Mouse (Mus musculus) MEL (cell line): ENCODE measurements around the gene Snrnp40. TPM values are rescaled to one million over a fixed set of nuclear protein-coding genes. Genes with fewer than 3 reads are reported as not detected.

Source experiments
- DNase-seq: peaks from one replicate; pipeline ENCODE4 v3.0.0; 2011; ENCODE audit warnings: low read depth, low spot score
- H3K27ac ChIP-seq: 2 replicates; pipeline ENCODE4 v1.5.1; 2012; ENCODE audit warnings: low read depth, mild to moderate bottlenecking, control low read depth, low read length, moderate library complexity; ENCODE audit not compliant: control insufficient read depth
- H3K27me3 ChIP-seq, 2 experiments: fragments of 150-350 bp in 1 of 2; sonication (generic) in 1 of 2; 2 replicates each; pipeline ENCODE4 v1.6.1; 2012; ENCODE audit warnings: low read length in 2 of 2, mild to moderate bottlenecking in 2 of 2, improper control_type of control experiment in 1 of 2, moderate library complexity in 1 of 2; ENCODE audit not compliant: insufficient read depth in 2 of 2, control insufficient read depth in 1 of 2
- H3K36me3 ChIP-seq, 2 experiments: 2 replicates each; pipeline ENCODE4 v1.6.1; 2012 to 2014; ENCODE audit warnings: low read length in 2 of 2, improper control_type of control experiment in 1 of 2, inconsistent platforms in 1 of 2, mild to moderate bottlenecking in 1 of 2; ENCODE audit not compliant: insufficient read depth in 2 of 2, control insufficient read depth in 1 of 2
- H3K4me1 ChIP-seq, 2 experiments: fragments of 150-350 bp in 1 of 2; sonication (generic) in 1 of 2; 2 replicates each; pipeline ENCODE4 v1.6.1; 2012; ENCODE audit warnings: low read length in 2 of 2, improper control_type of control experiment in 1 of 2, mild to moderate bottlenecking in 1 of 2; ENCODE audit not compliant: insufficient read depth in 2 of 2, control insufficient read depth in 1 of 2
- H3K4me3 ChIP-seq, 2 experiments: fragments of 150-350 bp in 1 of 2; sonication (generic) in 1 of 2; 2 replicates each; pipeline ENCODE4 v1.5.1; 2012; ENCODE audit warnings: low read depth in 2 of 2, low read length in 2 of 2, mild to moderate bottlenecking in 2 of 2, moderate library complexity in 2 of 2, control low read depth in 1 of 2, improper control_type of control experiment in 1 of 2; ENCODE audit not compliant: control insufficient read depth in 1 of 2, insufficient read depth in 1 of 2
- H3K79me2 ChIP-seq: 2 replicates; pipeline ENCODE4 v1.6.1; 2012; ENCODE audit warnings: mild to moderate bottlenecking, low read length, moderate library complexity; ENCODE audit not compliant: control insufficient read depth, poor library complexity, insufficient read depth
- H3K9ac ChIP-seq: 2 replicates; pipeline ENCODE4 v1.6.1; 2012; ENCODE audit warnings: low read depth, mild to moderate bottlenecking, control low read depth, low read length, moderate library complexity; ENCODE audit not compliant: control insufficient read depth, poor library complexity, severe bottlenecking
- H3K9me3 ChIP-seq: fragments of 150-350 bp; sonication (generic); replicated peaks from 2 replicates; pipeline ENCODE4 v1.6.1; 2012; ENCODE audit warnings: mild to moderate bottlenecking, low read length, improper control_type of control experiment, moderate library complexity; ENCODE audit not compliant: insufficient read depth
- BHLHE40 ChIP-seq: IDR thresholded peaks from 2 replicates; pipeline ENCODE4 v1.6.1; 2012; ENCODE audit warnings: low read depth, mild to moderate bottlenecking, inconsistent platforms, low read length, improper control_type of control experiment, borderline replicate concordance
- CHD2 ChIP-seq: IDR thresholded peaks from 2 replicates; pipeline ENCODE4 v1.6.1; 2011; ENCODE audit warnings: low read length, improper control_type of control experiment
- CTCF ChIP-seq, 3 experiments: IDR thresholded peaks in 2 of 3; conservative IDR thresholded peaks in 1 of 3; 2 replicates each; pipeline ENCODE4 v1.5.1; 2011 to 2012; ENCODE audit warnings: low read length in 3 of 3, low read depth in 2 of 3, mild to moderate bottlenecking in 2 of 3, improper control_type of control experiment in 1 of 3, inconsistent platforms in 1 of 3, mixed read lengths in 1 of 3, moderate library complexity in 1 of 3; ENCODE audit not compliant: control insufficient read depth in 1 of 3, insufficient read depth in 1 of 3, poor library complexity in 1 of 3, severe bottlenecking in 1 of 3
- ETS1 ChIP-seq: IDR thresholded peaks from 2 replicates; pipeline ENCODE4 v1.6.1; 2012; ENCODE audit warnings: low read depth, mild to moderate bottlenecking, inconsistent platforms, low read length, improper control_type of control experiment, moderate library complexity
- GATA1 ChIP-seq: IDR thresholded peaks from 2 replicates; pipeline ENCODE4 v1.6.1; 2011; ENCODE audit warnings: low read depth, low read length, improper control_type of control experiment
- JUND ChIP-seq: IDR thresholded peaks from 2 replicates; pipeline ENCODE4 v1.6.1; 2011; ENCODE audit warnings: low read depth, mild to moderate bottlenecking, improper control_type of control experiment, low read length
- MAX ChIP-seq: IDR thresholded peaks from 2 replicates; pipeline ENCODE4 v1.6.1; 2011; ENCODE audit warnings: low read length, improper control_type of control experiment
- MXI1 ChIP-seq: IDR thresholded peaks from 2 replicates; pipeline ENCODE4 v1.6.1; 2011; ENCODE audit warnings: mild to moderate bottlenecking, low read depth, low read length, improper control_type of control experiment
- MYB ChIP-seq: IDR thresholded peaks from 2 replicates; pipeline ENCODE4 v1.6.1; 2011; ENCODE audit warnings: mild to moderate bottlenecking, low read depth, low read length, improper control_type of control experiment
- MYC ChIP-seq: IDR thresholded peaks from 2 replicates; pipeline ENCODE4 v1.6.1; 2011; ENCODE audit warnings: low read depth, mild to moderate bottlenecking, low read length, improper control_type of control experiment, moderate library complexity
- NRF1 ChIP-seq: IDR thresholded peaks from 2 replicates; pipeline ENCODE4 v1.6.1; 2014; ENCODE audit warnings: low read depth, mild to moderate bottlenecking, inconsistent platforms, low read length, improper control_type of control experiment, moderate library complexity; ENCODE audit not compliant: poor library complexity, insufficient read depth, severe bottlenecking
- POLR2A ChIP-seq, 2 experiments: IDR thresholded peaks; 2 replicates each; pipeline ENCODE4 v1.6.1; 2011 to 2012; ENCODE audit warnings: low read length in 2 of 2, mild to moderate bottlenecking in 2 of 2, control low read depth in 1 of 2, improper control_type of control experiment in 1 of 2, low read depth in 1 of 2, moderate library complexity in 1 of 2; ENCODE audit not compliant: control insufficient read depth in 1 of 2, insufficient read depth in 1 of 2, poor library complexity in 1 of 2
- POLR2AphosphoS5 ChIP-seq: IDR thresholded peaks from 2 replicates; pipeline ENCODE4 v1.6.1; 2012; ENCODE audit warnings: low read depth, borderline replicate concordance, mild to moderate bottlenecking, inconsistent platforms, low read length, moderate library complexity, mixed read lengths
- RCOR1 ChIP-seq: IDR thresholded peaks from 2 replicates; pipeline ENCODE4 v1.6.1; 2012; ENCODE audit warnings: low read depth, mild to moderate bottlenecking, inconsistent platforms, low read length, improper control_type of control experiment
- SMC3 ChIP-seq: IDR thresholded peaks from 2 replicates; pipeline ENCODE4 v1.6.1; 2011; ENCODE audit warnings: low read depth, low read length, improper control_type of control experiment
- TAL1 ChIP-seq: IDR thresholded peaks from 2 replicates; pipeline ENCODE4 v1.6.1; 2012; ENCODE audit warnings: mild to moderate bottlenecking, inconsistent platforms, low read length, moderate library complexity, mixed read lengths
- TCF12 ChIP-seq: IDR thresholded peaks from 2 replicates; pipeline ENCODE4 v1.6.1; 2014; ENCODE audit warnings: low read depth, mild to moderate bottlenecking, inconsistent platforms, low read length, improper control_type of control experiment, moderate library complexity
- UBTF ChIP-seq: IDR thresholded peaks from 2 replicates; pipeline ENCODE4 v1.6.1; 2012; ENCODE audit warnings: low read depth, mild to moderate bottlenecking, inconsistent platforms, low read length, improper control_type of control experiment, moderate library complexity, borderline replicate concordance; ENCODE audit not compliant: insufficient read depth
- USF2 ChIP-seq, 2 experiments: IDR thresholded peaks; 2 replicates each; pipeline ENCODE4 v1.6.1; 2011 to 2012; ENCODE audit warnings: improper control_type of control experiment in 2 of 2, low read length in 2 of 2, borderline replicate concordance in 1 of 2, inconsistent platforms in 1 of 2, low read depth in 1 of 2, mild to moderate bottlenecking in 1 of 2; ENCODE audit not compliant: insufficient read depth in 1 of 2
- ZC3H11A ChIP-seq: IDR thresholded peaks from 2 replicates; pipeline ENCODE4 v1.6.1; 2012; ENCODE audit warnings: low read depth, mild to moderate bottlenecking, inconsistent platforms, low read length, improper control_type of control experiment
- ZMIZ1 ChIP-seq: IDR thresholded peaks from 2 replicates; pipeline ENCODE4 v1.6.1; 2012; ENCODE audit warnings: low read depth, mild to moderate bottlenecking, inconsistent platforms, low read length, improper control_type of control experiment, moderate library complexity
- polyA plus RNA-seq, 2 experiments: library from polyadenylated mRNA; stranded (reverse) in 1 of 2; unstranded in 1 of 2; fragments of >175 nt in 1 of 2; fragments of >200 nt in 1 of 2; gene quantifications; 2 replicates each; pipeline versions ENCODE4 v1.2.1 to v1.2.4; 2012; ENCODE audit warnings: low replicate concordance in 2 of 2, low read depth in 1 of 2; ENCODE audit not compliant: insufficient read length in 2 of 2, insufficient read depth in 1 of 2, missing spikeins in 1 of 2
- total RNA-seq: library from RNA; depleted of rRNA; stranded (reverse); fragments of 300-350 nt; gene quantifications from 2 replicates; pipeline ENCODE4 v1.2.3, GENCODE M21; 2012

Gene Snrnp40
- total and polyA plus RNA-seq, 3 experiments = 127 to 371 (median 151) TPM

GRCm38 (mm10) chr4:130360238-130360590 is 282 bp downstream of the Snrnp40 start:
- TF ChIP-seq GATA1 (no peak), MYC (peak; percentile 34; the same call in 1 of the 2 replicates)
- peaks cover 5 to 15% of the 10 kb centered on the region in 2 experiments for H3K36me3 ChIP-seq
- H3K4me3 ChIP-seq = peak overlapping the region; percentile 92 to 97
- peaks cover 0 to 18% of the 10 kb centered on the region in 2 experiments; a peak in 3 of 4 replicates for H3K4me1 ChIP-seq
- peaks cover 37% of the 10 kb centered on the region for H3K79me2 ChIP-seq
- H3K27me3 ChIP-seq = no peaks in the 10 kb centered on the region
- peak overlapping the region; percentile 94 for H3K9ac ChIP-seq
- peak overlapping the region; percentile 53 for H3K27ac ChIP-seq
- no peaks in the 10 kb centered on the region for H3K9me3 ChIP-seq
- DNase-seq = no peak

- Histone ChIP-seq H3K79me2 (no peaks in the 10 kb centered on the region), H3K27ac (no peak overlapping the region), H3K4me3 (no peak overlapping the region), H3K36me3 (peaks cover 0 to 20% of the 10 kb centered on the region in 2 experiments; a peak in 2 of 4 replicates), H3K9ac (no peak overlapping the region), H3K27me3 (no peaks in the 10 kb centered on the region), H3K9me3 (no peaks in the 10 kb centered on the region), H3K4me1 (no peaks in the 10 kb centered on the region; a peak in 1 of 4 replicates)
- no peak for TF ChIP-seq MYB
- no peak for TF ChIP-seq MYC
- TF ChIP-seq UBTF = no peak
- no peak for TF ChIP-seq CHD2
- no peak for TF ChIP-seq POLR2AphosphoS5
- peak; percentile 25 to 50 (median 29); a peak in 5 of 6 replicates for TF ChIP-seq CTCF (IDR thresholded peaks at IDR 0.05 in 2 of 3, conservative IDR thresholded peaks at IDR 0.05 in 1 of 3; ENCODE audit: control insufficient read depth in 1 of 3, insufficient read depth in 1 of 3, low read depth in 2 of 3, low read length in 3 of 3, poor library complexity in 1 of 3, severe bottlenecking in 1 of 3)
- no peak for TF ChIP-seq MXI1
- TF ChIP-seq JUND = no peak
- DNase-seq = peak; percentile 49
These were observed 16.7 kb downstream of the Snrnp40 start for GRCm38 (mm10) chr4:130376675-130377074.

GRCm38 (mm10) chr4:130377500-130377899 is 17.6 kb downstream of the Snrnp40 start:
- Histone ChIP-seq H3K4me3 (no peak overlapping the region), H3K79me2 (no peaks in the 10 kb centered on the region), H3K36me3 (peaks cover 0 to 22% of the 10 kb centered on the region in 2 experiments; a peak in 2 of 4 replicates), H3K9me3 (no peaks in the 10 kb centered on the region), H3K9ac (no peak overlapping the region), H3K27ac (no peak overlapping the region), H3K4me1 (no peaks in the 10 kb centered on the region; a peak in 1 of 4 replicates), H3K27me3 (no peaks in the 10 kb centered on the region)
- DNase-seq = no peak
- TF ChIP-seq MAX (no peak), CTCF (IDR thresholded peaks at IDR 0.05 in 2 of 3, conservative IDR thresholded peaks at IDR 0.05 in 1 of 3; ENCODE audit: control insufficient read depth in 1 of 3, insufficient read depth in 1 of 3, low read depth in 2 of 3, low read length in 3 of 3, poor library complexity in 1 of 3, severe bottlenecking in 1 of 3) (no peak), TAL1 (no peak), USF2 (IDR thresholded peaks at IDR 0.05; ENCODE audit: borderline replicate concordance in 1 of 2, insufficient read depth in 1 of 2, low read depth in 1 of 2, low read length in 2 of 2) (no peak), BHLHE40 (no peak), ZMIZ1 (no peak), TCF12 (no peak), NRF1 (no peak), SMC3 (no peak), ZC3H11A (no peak), GATA1 (no peak), POLR2A (IDR thresholded peaks at IDR 0.05; ENCODE audit: control insufficient read depth in 1 of 2, insufficient read depth in 1 of 2, low read depth in 1 of 2, low read length in 2 of 2, poor library complexity in 1 of 2) (no peak), RCOR1 (no peak), ETS1 (no peak)
